Mouse (Mus musculus): ENCODE results near the gene Nacc1. TPM values are rescaled to one million over a fixed set of nuclear protein-coding genes. Genes with fewer than 3 reads are reported as not detected.

The Nacc1 gene
- polyA plus RNA-seq (2014; fragmentation: Illumina TruSeq; extraction: RNeasy Lipid Tissue Mini Kit (QIAGEN cat#74804); ENCODE audit: low read depth, low replicate concordance) = 2.2 TPM

DNA sequence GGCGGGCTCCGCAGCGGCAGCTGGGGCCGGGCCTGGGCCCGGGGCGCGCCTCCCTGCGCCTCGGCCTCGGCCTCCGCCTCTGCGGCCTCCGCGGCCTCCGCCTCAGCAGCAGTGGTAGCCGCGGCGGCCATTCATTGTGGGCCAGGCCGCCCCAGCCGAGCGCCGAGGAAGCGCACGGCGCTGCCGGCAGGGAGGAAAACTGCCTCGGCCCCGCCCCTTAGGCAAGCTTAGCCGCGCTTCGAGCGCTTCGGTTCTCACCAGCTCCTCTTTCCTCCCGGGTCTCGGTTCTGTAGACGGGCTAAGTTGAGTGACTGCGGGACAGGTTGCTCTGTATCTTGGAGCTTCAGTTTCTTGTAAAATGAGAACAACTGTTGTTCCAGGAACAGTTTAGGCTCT, at the start of gene Nacc1:
Gene Nacc1 (minus strand): TSS at position 158 of the 396 bp plus-strand sequence.

DNA sequence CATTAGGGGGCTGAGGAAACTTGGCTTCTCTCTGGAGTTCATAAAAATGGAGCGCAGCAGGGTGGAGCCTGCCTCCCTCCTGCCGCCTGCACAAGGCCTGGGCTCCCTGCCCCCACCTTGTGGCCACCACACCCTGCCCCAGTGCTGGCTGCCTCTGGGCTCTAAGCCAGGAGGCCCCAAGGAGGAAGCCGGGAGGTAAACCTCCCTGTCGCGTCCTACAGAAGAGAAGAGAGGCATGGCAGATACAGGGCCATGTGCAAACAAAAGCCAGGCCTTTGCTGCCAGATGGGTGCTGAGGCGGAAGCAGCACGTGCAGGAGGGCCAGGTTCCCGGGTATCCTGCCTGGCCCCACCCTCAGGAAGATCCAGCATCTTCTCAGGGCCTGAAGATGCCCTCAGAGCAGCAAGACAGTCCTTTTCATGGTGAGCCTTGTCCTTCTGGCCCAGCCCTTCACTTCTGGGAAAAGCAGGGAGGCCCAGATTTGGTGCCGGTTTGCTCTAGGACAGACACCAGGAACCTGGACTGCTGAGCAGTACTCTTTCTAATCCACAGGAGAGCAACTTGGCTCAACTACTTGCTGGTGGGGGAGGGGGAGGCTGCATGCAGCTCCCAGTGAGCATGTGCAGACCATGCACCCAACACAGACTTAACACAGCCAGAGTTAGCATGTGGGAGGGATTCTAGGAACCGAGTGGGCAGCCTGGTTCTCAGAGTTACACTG, 35.3 kb upstream of the Nacc1 start, which contains the start of gene G430095P16Rik:
Gene G430095P16Rik (plus strand): TSS at position 158 of the 721 bp plus-strand sequence.

DNA sequence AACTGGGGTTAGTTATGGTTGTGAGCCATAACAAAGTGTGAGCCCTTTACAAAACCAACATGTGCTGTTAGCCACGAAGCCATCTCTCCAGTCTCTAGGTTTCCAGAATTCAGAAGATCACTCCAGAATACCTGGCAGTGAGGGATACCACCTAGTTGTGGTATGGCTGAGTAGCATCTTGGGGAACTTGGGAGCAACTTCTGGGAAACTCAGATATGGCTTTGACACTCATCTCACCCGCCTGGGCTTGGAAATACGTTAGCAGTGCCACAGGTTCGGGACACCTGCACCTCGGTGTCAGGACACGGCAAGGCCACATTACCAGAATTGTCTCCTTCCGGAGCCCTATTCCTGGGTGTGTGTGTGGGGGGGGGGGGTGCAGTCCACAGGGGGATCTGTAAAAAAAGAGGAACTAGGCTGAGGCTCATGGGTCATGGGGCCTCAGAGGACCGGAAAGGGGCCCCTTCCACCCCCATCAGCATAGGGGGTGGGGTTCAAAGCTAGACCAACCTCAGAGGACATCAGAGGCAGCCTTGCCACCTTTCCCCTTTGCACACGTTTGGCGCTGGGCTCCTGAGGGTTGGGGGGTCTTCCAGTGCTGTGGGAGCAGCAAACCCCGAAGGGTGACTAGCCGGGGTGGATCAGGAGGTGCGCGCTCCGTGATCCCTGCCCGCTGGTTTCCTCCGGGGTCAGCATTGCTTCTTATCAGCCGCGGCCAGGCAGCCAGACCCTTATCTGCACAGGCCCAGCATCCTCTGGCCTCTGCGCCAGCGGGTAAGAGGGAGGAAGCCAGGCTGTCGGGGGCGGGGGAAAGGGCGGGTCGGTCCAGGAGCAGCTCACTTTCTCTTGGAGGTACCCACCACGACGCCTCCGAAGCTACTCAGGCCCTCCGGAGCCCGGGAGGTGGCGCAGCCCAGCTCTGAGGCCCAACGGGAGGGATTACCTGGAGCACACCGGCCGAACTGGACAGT, 13.6 kb upstream of the Nacc1 start, which contains the start of gene Lyl1:
Gene Lyl1 (plus strand): TSS at position 517 of the 971 bp plus-strand sequence.

DNA sequence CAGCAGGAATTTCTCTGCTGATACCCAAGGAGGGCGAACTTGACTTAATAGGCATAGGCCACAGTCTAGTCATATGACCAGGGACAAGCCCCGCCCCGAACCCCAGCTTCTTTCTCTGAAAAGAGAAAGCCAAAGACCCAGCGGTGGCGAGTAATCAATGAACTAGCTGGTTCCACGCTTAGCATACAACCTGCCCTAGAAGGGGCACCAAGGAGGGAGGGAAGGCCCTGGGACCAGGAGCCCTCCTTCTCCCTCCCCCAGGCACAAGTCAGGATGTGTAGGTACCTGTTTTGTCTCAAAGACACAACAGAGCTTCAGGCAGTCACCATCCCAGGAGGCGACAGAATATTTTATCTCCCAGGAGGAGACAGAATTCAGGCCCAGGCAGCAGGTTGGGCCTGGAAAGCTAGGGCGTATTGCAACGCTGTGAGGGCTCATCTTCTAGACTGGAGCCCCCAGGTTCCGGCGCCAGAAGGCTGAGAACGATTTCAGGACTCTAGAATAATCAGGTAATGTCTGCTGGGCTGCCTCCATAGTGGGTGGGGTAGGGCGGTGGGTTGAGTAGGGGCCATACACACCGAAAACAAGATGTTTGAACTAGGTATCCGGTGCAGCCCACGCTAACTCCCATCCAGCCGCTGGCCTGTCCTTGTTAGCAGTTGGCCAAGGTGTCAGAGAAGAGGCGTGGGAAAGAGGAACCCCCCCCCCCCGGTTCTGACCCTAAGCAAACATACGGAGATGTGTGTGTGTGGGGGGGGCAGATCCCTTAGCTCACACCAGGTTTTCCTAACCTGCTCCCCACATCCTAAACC, 1.3 kb downstream of the Nacc1 start, which contains the start of gene Trmt1:
Gene Trmt1 (plus strand): TSS at position 117 of the 812 bp plus-strand sequence.

DNA sequence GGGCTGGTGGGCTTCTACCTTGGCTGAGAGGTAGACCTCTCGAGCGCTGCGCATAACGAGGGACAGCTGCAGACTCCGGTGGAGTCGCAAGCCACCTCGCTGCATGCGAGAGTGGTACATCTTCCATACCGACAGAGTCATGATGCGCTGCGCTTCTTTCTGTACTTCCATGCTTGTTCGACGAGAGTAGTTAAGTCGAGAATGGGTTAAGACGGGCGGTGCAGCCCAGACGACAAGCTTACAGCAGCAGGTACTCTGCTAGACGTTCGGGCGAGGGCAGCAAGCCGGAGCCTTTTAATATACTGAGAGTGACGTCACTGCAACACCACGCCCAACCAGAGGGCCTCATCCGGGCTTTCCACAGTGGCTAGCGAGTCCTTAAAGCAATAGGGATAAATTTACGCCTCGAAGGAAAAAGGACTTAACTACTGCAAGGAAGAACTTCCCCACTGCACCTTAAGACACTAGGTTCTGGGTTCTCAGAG, 25.0 kb downstream of the Nacc1 start, which contains the start of gene Ier2:
Gene Ier2 (minus strand): TSS at position 272 of the 485 bp plus-strand sequence.

Other genes with a start within 250 kb of the Nacc1 start
- gene Ier2, start 25.0 kb downstream of the Nacc1 start, polyA plus RNA-seq (2014; fragmentation: Illumina TruSeq; extraction: RNeasy Lipid Tissue Mini Kit (QIAGEN cat#74804); ENCODE audit: low read depth, low replicate concordance) = 5.6 TPM
- 12.7 TPM for gene Trmt1, start 1.6 kb downstream of the Nacc1 start, polyA plus RNA-seq (2014; fragmentation: Illumina TruSeq; extraction: RNeasy Lipid Tissue Mini Kit (QIAGEN cat#74804); ENCODE audit: low read depth, low replicate concordance)
- not detected for gene Lyl1, start 13.6 kb upstream of the Nacc1 start, polyA plus RNA-seq (2014; fragmentation: Illumina TruSeq; extraction: RNeasy Lipid Tissue Mini Kit (QIAGEN cat#74804); ENCODE audit: low read depth, low replicate concordance)
- not detected for gene G430095P16Rik, start 35.1 kb upstream of the Nacc1 start, polyA plus RNA-seq (2014; fragmentation: Illumina TruSeq; extraction: RNeasy Lipid Tissue Mini Kit (QIAGEN cat#74804); ENCODE audit: low read depth, low replicate concordance)
- gene Nfix, start 112.5 kb upstream of the Nacc1 start, polyA plus RNA-seq (2014; fragmentation: Illumina TruSeq; extraction: RNeasy Lipid Tissue Mini Kit (QIAGEN cat#74804); ENCODE audit: low read depth, low replicate concordance) = 19.0 TPM
- gene Dand5, start 135.0 kb upstream of the Nacc1 start, polyA plus RNA-seq (2014; fragmentation: Illumina TruSeq; extraction: RNeasy Lipid Tissue Mini Kit (QIAGEN cat#74804); ENCODE audit: low read depth, low replicate concordance) = 1.5 TPM
- 0.66 TPM for gene Gadd45gip1, start 143.7 kb upstream of the Nacc1 start, polyA plus RNA-seq (2014; fragmentation: Illumina TruSeq; extraction: RNeasy Lipid Tissue Mini Kit (QIAGEN cat#74804); ENCODE audit: low read depth, low replicate concordance)
- 3.5 TPM for gene Rad23a, start 152.8 kb upstream of the Nacc1 start, polyA plus RNA-seq (2014; fragmentation: Illumina TruSeq; extraction: RNeasy Lipid Tissue Mini Kit (QIAGEN cat#74804); ENCODE audit: low read depth, low replicate concordance)
- 491 TPM for gene Calr, start 159.1 kb upstream of the Nacc1 start, polyA plus RNA-seq (2014; fragmentation: Illumina TruSeq; extraction: RNeasy Lipid Tissue Mini Kit (QIAGEN cat#74804); ENCODE audit: low read depth, low replicate concordance)
- 4.9 TPM for gene Farsa, start 169.1 kb upstream of the Nacc1 start, polyA plus RNA-seq (2014; fragmentation: Illumina TruSeq; extraction: RNeasy Lipid Tissue Mini Kit (QIAGEN cat#74804); ENCODE audit: low read depth, low replicate concordance)
- gene Syce2, start 184.2 kb upstream of the Nacc1 start, polyA plus RNA-seq (2014; fragmentation: Illumina TruSeq; extraction: RNeasy Lipid Tissue Mini Kit (QIAGEN cat#74804); ENCODE audit: low read depth, low replicate concordance) = 9.3 TPM
- 36.1 TPM for gene Gcdh, start 206.1 kb upstream of the Nacc1 start, polyA plus RNA-seq (2014; fragmentation: Illumina TruSeq; extraction: RNeasy Lipid Tissue Mini Kit (QIAGEN cat#74804); ENCODE audit: low read depth, low replicate concordance)
- gene Klf1, start 214.1 kb upstream of the Nacc1 start, polyA plus RNA-seq (2014; fragmentation: Illumina TruSeq; extraction: RNeasy Lipid Tissue Mini Kit (QIAGEN cat#74804); ENCODE audit: low read depth, low replicate concordance) = 0.38 TPM
- gene Dnase2a, start 220.7 kb upstream of the Nacc1 start, polyA plus RNA-seq (2014; fragmentation: Illumina TruSeq; extraction: RNeasy Lipid Tissue Mini Kit (QIAGEN cat#74804); ENCODE audit: low read depth, low replicate concordance) = 11.0 TPM
- gene Mast1, start 249.5 kb upstream of the Nacc1 start, polyA plus RNA-seq (2014; fragmentation: Illumina TruSeq; extraction: RNeasy Lipid Tissue Mini Kit (QIAGEN cat#74804); ENCODE audit: low read depth, low replicate concordance) = not detected